Mouse (Mus musculus): Measurements from ENCODE around the gene Gm49486. TPM values are rescaled to one million over a fixed set of nuclear protein-coding genes. Genes with fewer than 3 reads are reported as not detected.
"Not testable (repeated sequence)": the region's sequence is repeated elsewhere in the genome, so short reads cannot be mapped to it uniquely, and the experiment has no call there.

The Gm49486 gene
- polyA plus RNA-seq, 1 experiment: not detected

- H3K4me3 ChIP-seq (replicated peaks): no peak overlapping the region
- no peaks in the 10 kb centered on the region; the same call in 1 of the 2 replicates for H3K27me3 ChIP-seq (ENCODE audit: control insufficient read depth)
- H3K9me3 ChIP-seq (ENCODE audit: control insufficient read depth, low read length): no peaks in the 10 kb centered on the region
- TF ChIP-seq GATA1 (IDR thresholded peaks at IDR 0.05; ENCODE audit: low read length) (no peak), TAL1 (IDR thresholded peaks at IDR 0.05; ENCODE audit: low read length) (no peak)
- H3K36me3 ChIP-seq (ENCODE audit: control insufficient read depth): no peaks in the 10 kb centered on the region
- peaks cover 1% of the 10 kb centered on the region; the same call in 1 of the 2 replicates for H3K4me1 ChIP-seq (ENCODE audit: control insufficient read depth)
Observed at GRCm38 (mm10) chr15:79219572-79219971, 9.6 kb upstream of the Gm49486 start.

- Histone ChIP-seq H3K9me3 (ENCODE audit: control insufficient read depth, low read length) (no peaks in the 10 kb centered on the region), H3K4me3 (replicated peaks) (no peak overlapping the region)
Observed at GRCm38 (mm10) chr15:79223641-79224040, 5.5 kb upstream of the Gm49486 start.

GRCm38 (mm10) chr15:79224685-79225084, 4.5 kb upstream of the Gm49486 start:
- peaks cover 14% of the 10 kb centered on the region for H3K4me1 ChIP-seq (ENCODE audit: control insufficient read depth)
- H3K27me3 ChIP-seq (ENCODE audit: control insufficient read depth): peaks cover 2% of the 10 kb centered on the region; the same call in 1 of the 2 replicates
- TF ChIP-seq TAL1 (IDR thresholded peaks at IDR 0.05; ENCODE audit: low read length) (no peak), GATA1 (IDR thresholded peaks at IDR 0.05; ENCODE audit: low read length) (no peak)
- H3K4me3 ChIP-seq (replicated peaks): no peak overlapping the region
- no peaks in the 10 kb centered on the region for H3K36me3 ChIP-seq (ENCODE audit: control insufficient read depth)
- H3K9me3 ChIP-seq (ENCODE audit: control insufficient read depth, low read length): no peaks in the 10 kb centered on the region

More at GRCm38 (mm10) chr15:79223641-79224040, 5.5 kb upstream of the Gm49486 start:
- Histone ChIP-seq H3K4me1 (ENCODE audit: control insufficient read depth) (peaks cover 3% of the 10 kb centered on the region), H3K27me3 (ENCODE audit: control insufficient read depth) (peaks cover 2% of the 10 kb centered on the region; the same call in 1 of the 2 replicates), H3K36me3 (ENCODE audit: control insufficient read depth) (no peaks in the 10 kb centered on the region)
- TF ChIP-seq TAL1 (IDR thresholded peaks at IDR 0.05; ENCODE audit: low read length): no peak
- no peak for TF ChIP-seq GATA1 (IDR thresholded peaks at IDR 0.05; ENCODE audit: low read length)

- H3K36me3 ChIP-seq (ENCODE audit: control insufficient read depth); H3K4me3 ChIP-seq (replicated peaks); H3K27me3 ChIP-seq (ENCODE audit: control insufficient read depth); H3K9me3 ChIP-seq (ENCODE audit: control insufficient read depth, low read length): not testable (repeated sequence)
- peaks cover 22% of the 10 kb centered on the region for H3K4me1 ChIP-seq (ENCODE audit: control insufficient read depth)
Observed at GRCm38 (mm10) chr15:79225780-79226179, 3.4 kb upstream of the Gm49486 start.

GRCm38 (mm10) chr15:79235268-79235667, 6.1 kb downstream of the Gm49486 start:
- no peaks in the 10 kb centered on the region for H3K9me3 ChIP-seq (ENCODE audit: control insufficient read depth, low read length)
- H3K4me3 ChIP-seq (replicated peaks): no peak overlapping the region
- peaks cover 53% of the 10 kb centered on the region for H3K36me3 ChIP-seq (ENCODE audit: control insufficient read depth)
- no peaks in the 10 kb centered on the region for H3K27me3 ChIP-seq (ENCODE audit: control insufficient read depth)
- no peak for TF ChIP-seq GATA1 (IDR thresholded peaks at IDR 0.05; ENCODE audit: low read length)
- peaks cover 2% of the 10 kb centered on the region; the same call in 1 of the 2 replicates for H3K4me1 ChIP-seq (ENCODE audit: control insufficient read depth)

- TF ChIP-seq GATA1 (IDR thresholded peaks at IDR 0.05; ENCODE audit: low read length): no peak
- TF ChIP-seq TAL1 (IDR thresholded peaks at IDR 0.05; ENCODE audit: low read length): no peak
- Histone ChIP-seq H3K36me3 (ENCODE audit: control insufficient read depth) (peaks cover 63% of the 10 kb centered on the region), H3K27me3 (ENCODE audit: control insufficient read depth) (no peaks in the 10 kb centered on the region), H3K9me3 (ENCODE audit: control insufficient read depth, low read length) (peaks cover 9% of the 10 kb centered on the region), H3K4me3 (replicated peaks) (no peak overlapping the region), H3K4me1 (ENCODE audit: control insufficient read depth) (peaks cover 2% of the 10 kb centered on the region)
Observed at GRCm38 (mm10) chr15:79238036-79238435, 8.8 kb downstream of the Gm49486 start.

- H3K4me1 ChIP-seq (ENCODE audit: control insufficient read depth): peaks cover 5% of the 10 kb centered on the region
- H3K4me3 ChIP-seq (replicated peaks): no peak overlapping the region
- H3K36me3 ChIP-seq (ENCODE audit: control insufficient read depth): peaks cover 77% of the 10 kb centered on the region
- TF ChIP-seq GATA1 (IDR thresholded peaks at IDR 0.05; ENCODE audit: low read length) (no peak), TAL1 (IDR thresholded peaks at IDR 0.05; ENCODE audit: low read length) (no peak)
- no peaks in the 10 kb centered on the region for H3K27me3 ChIP-seq (ENCODE audit: control insufficient read depth)
- H3K9me3 ChIP-seq (ENCODE audit: control insufficient read depth, low read length): peaks cover 9% of the 10 kb centered on the region
Observed at GRCm38 (mm10) chr15:79242574-79243233, 13.5 kb downstream of the Gm49486 start.

- no peak overlapping the region for H3K4me3 ChIP-seq (replicated peaks)
- TF ChIP-seq GATA1 (IDR thresholded peaks at IDR 0.05; ENCODE audit: low read length) (no peak), TAL1 (IDR thresholded peaks at IDR 0.05; ENCODE audit: low read length) (no peak)
- peaks cover 74% of the 10 kb centered on the region for H3K36me3 ChIP-seq (ENCODE audit: control insufficient read depth)
- peaks cover 9% of the 10 kb centered on the region for H3K9me3 ChIP-seq (ENCODE audit: control insufficient read depth, low read length)
- H3K27me3 ChIP-seq (ENCODE audit: control insufficient read depth): no peaks in the 10 kb centered on the region
- peaks cover 5% of the 10 kb centered on the region for H3K4me1 ChIP-seq (ENCODE audit: control insufficient read depth)
Observed at GRCm38 (mm10) chr15:79243234-79244042, 14.2 kb downstream of the Gm49486 start.

- Histone ChIP-seq H3K4me3 (replicated peaks) (no peak overlapping the region), H3K4me1 (ENCODE audit: control insufficient read depth) (peaks cover 5% of the 10 kb centered on the region), H3K36me3 (ENCODE audit: control insufficient read depth) (peaks cover 75% of the 10 kb centered on the region), H3K27me3 (ENCODE audit: control insufficient read depth) (no peaks in the 10 kb centered on the region), H3K9me3 (ENCODE audit: control insufficient read depth, low read length) (peaks cover 9% of the 10 kb centered on the region)
- TF ChIP-seq GATA1 (IDR thresholded peaks at IDR 0.05; ENCODE audit: low read length): no peak
- TF ChIP-seq TAL1 (IDR thresholded peaks at IDR 0.05; ENCODE audit: low read length): no peak
Observed at GRCm38 (mm10) chr15:79244071-79244893, 15.1 kb downstream of the Gm49486 start.
